Mouse (Mus musculus): Measurements from ENCODE around the gene Thoc3.
A peak's percentile ranks its signal among the peaks of the same experiment; 100 is the strongest.

Thoc3 gene

GRCm38 (mm10) chr13:54443693-54444092, 25.0 kb downstream of the Thoc3 start:
- ATAC-seq (ENCODE audit: low TSS enrichment): peak; percentile 52; the same call in 1 of the 2 replicates

GRCm38 (mm10) chr13:54439912-54440311, 28.7 kb downstream of the Thoc3 start:
- no peak for ATAC-seq (ENCODE audit: low TSS enrichment)

- ATAC-seq (ENCODE audit: low TSS enrichment): no peak
Measured at GRCm38 (mm10) chr13:54438814-54439213, 29.8 kb downstream of the Thoc3 start.

GRCm38 (mm10) chr13:54437083-54437482, 31.6 kb downstream of the Thoc3 start:
- ATAC-seq (ENCODE audit: low TSS enrichment): no peak

- ATAC-seq (ENCODE audit: low TSS enrichment): no peak
Measured at GRCm38 (mm10) chr13:54436666-54437065, 32.0 kb downstream of the Thoc3 start.

GRCm38 (mm10) chr13:54431161-54431560, 37.5 kb downstream of the Thoc3 start:
- ATAC-seq (ENCODE audit: low TSS enrichment): no peak

GRCm38 (mm10) chr13:54430051-54430450, 38.6 kb downstream of the Thoc3 start:
- ATAC-seq (ENCODE audit: low TSS enrichment): no peak

GRCm38 (mm10) chr13:54428771-54429170, 39.9 kb downstream of the Thoc3 start:
- no peak for ATAC-seq (ENCODE audit: low TSS enrichment)

- ATAC-seq (ENCODE audit: low TSS enrichment): no peak
Measured at GRCm38 (mm10) chr13:54426781-54427655, 41.6 kb downstream of the Thoc3 start.

- ATAC-seq (ENCODE audit: low TSS enrichment): no peak
Measured at GRCm38 (mm10) chr13:54425269-54425668, 43.4 kb downstream of the Thoc3 start.

- no peak for ATAC-seq (ENCODE audit: low TSS enrichment)
Measured at GRCm38 (mm10) chr13:54420226-54420625, 48.4 kb downstream of the Thoc3 start.

- ATAC-seq (ENCODE audit: low TSS enrichment): peak; percentile 16; the same call in 1 of the 2 replicates
Measured at GRCm38 (mm10) chr13:54418781-54419327, 49.8 kb downstream of the Thoc3 start.

- no peak for ATAC-seq (ENCODE audit: low TSS enrichment)
Measured at GRCm38 (mm10) chr13:54415059-54415458, 53.6 kb downstream of the Thoc3 start.

- ATAC-seq (ENCODE audit: low TSS enrichment): no peak
Measured at GRCm38 (mm10) chr13:54412721-54413120, 55.9 kb downstream of the Thoc3 start.

GRCm38 (mm10) chr13:54412236-54412635, 56.4 kb downstream of the Thoc3 start:
- no peak for ATAC-seq (ENCODE audit: low TSS enrichment)

- ATAC-seq (ENCODE audit: low TSS enrichment): no peak
Measured at GRCm38 (mm10) chr13:54411656-54412055, 57.0 kb downstream of the Thoc3 start.

Measured in frontal cortex, adult (tissue).